Mouse (Mus musculus): ENCODE results near the gene Jsrp1. TPM values are rescaled to one million over a fixed set of nuclear protein-coding genes. Genes with fewer than 3 reads are reported as not detected.
A peak's percentile ranks its signal among the peaks of the same experiment; 100 is the strongest.

Gene Jsrp1
- polyA plus RNA-seq, 1 experiment, result not detected

GRCm38 (mm10) chr10:80794750-80795149 is 18.5 kb downstream of the Jsrp1 start:
- WGBS, result 96% methylated on average over 8 of the region's 8 CpGs
- H3K4me1 ChIP-seq (replicated peaks; ENCODE audit: control insufficient read depth, insufficient read depth, low read length), result peaks cover 42% of the 10 kb centered on the region
- DNase-seq, result no peak

GRCm38 (mm10) chr10:80793803-80794202 is 19.5 kb downstream of the Jsrp1 start:
- Histone ChIP-seq H3K27ac (ENCODE audit: control insufficient read depth, insufficient read depth, low read length) (no peak overlapping the region), H3K4me3 (ENCODE audit: control insufficient read depth, insufficient read depth, low read length) (no peak overlapping the region), H3K4me1 (replicated peaks; ENCODE audit: control insufficient read depth, insufficient read depth, low read length) (peaks cover 37% of the 10 kb centered on the region), H3K36me3 (ENCODE audit: control insufficient read depth, insufficient read depth, low read length) (peaks cover 16% of the 10 kb centered on the region), H3K27me3 (ENCODE audit: control insufficient read depth, insufficient read depth, low read length) (no peaks in the 10 kb centered on the region)
- TF ChIP-seq POLR2A (IDR thresholded peaks at IDR 0.05; ENCODE audit: control insufficient read depth, extremely low read depth, insufficient read depth, low read length, poor library complexity) (no peak), CTCF (IDR thresholded peaks at IDR 0.05; ENCODE audit: borderline replicate concordance, control insufficient read depth, extremely low read depth, insufficient read depth, low read length, poor library complexity) (no peak)
- WGBS, result 91% methylated on average over 4 of the region's 4 CpGs
- no peak for DNase-seq

More at GRCm38 (mm10) chr10:80794750-80795149, 18.5 kb downstream of the Jsrp1 start:
- TF ChIP-seq POLR2A (IDR thresholded peaks at IDR 0.05; ENCODE audit: control insufficient read depth, extremely low read depth, insufficient read depth, low read length, poor library complexity), result no peak
- TF ChIP-seq CTCF (IDR thresholded peaks at IDR 0.05; ENCODE audit: borderline replicate concordance, control insufficient read depth, extremely low read depth, insufficient read depth, low read length, poor library complexity), result no peak
- Histone ChIP-seq H3K36me3 (ENCODE audit: control insufficient read depth, insufficient read depth, low read length) (0 out of 2 replicates have a peak, but pooled peaks cover 8% of the 10 kb centered on the region), H3K4me3 (ENCODE audit: control insufficient read depth, insufficient read depth, low read length) (no peak overlapping the region), H3K27ac (ENCODE audit: control insufficient read depth, insufficient read depth, low read length) (no peak overlapping the region), H3K27me3 (ENCODE audit: control insufficient read depth, insufficient read depth, low read length) (no peaks in the 10 kb centered on the region)

GRCm38 (mm10) chr10:80793033-80793784 is 20.1 kb downstream of the Jsrp1 start:
- DNase-seq, result no peak
- H3K27me3 ChIP-seq (ENCODE audit: control insufficient read depth, insufficient read depth, low read length), result no peaks in the 10 kb centered on the region
- peaks cover 37% of the 10 kb centered on the region for H3K4me1 ChIP-seq (replicated peaks; ENCODE audit: control insufficient read depth, insufficient read depth, low read length)
- H3K27ac ChIP-seq (ENCODE audit: control insufficient read depth, insufficient read depth, low read length), result peak overlapping the region; percentile 65
- 87% methylated on average over 13 of the region's 13 CpGs for WGBS
- TF ChIP-seq CTCF (IDR thresholded peaks at IDR 0.05; ENCODE audit: borderline replicate concordance, control insufficient read depth, extremely low read depth, insufficient read depth, low read length, poor library complexity), result no peak
- TF ChIP-seq POLR2A (IDR thresholded peaks at IDR 0.05; ENCODE audit: control insufficient read depth, extremely low read depth, insufficient read depth, low read length, poor library complexity), result no peak
- H3K36me3 ChIP-seq (ENCODE audit: control insufficient read depth, insufficient read depth, low read length), result peaks cover 22% of the 10 kb centered on the region
- H3K4me3 ChIP-seq (ENCODE audit: control insufficient read depth, insufficient read depth, low read length), result no peak overlapping the region

GRCm38 (mm10) chr10:80792175-80793032 is 20.9 kb downstream of the Jsrp1 start:
- TF ChIP-seq POLR2A (IDR thresholded peaks at IDR 0.05; ENCODE audit: control insufficient read depth, extremely low read depth, insufficient read depth, low read length, poor library complexity) (no peak), CTCF (IDR thresholded peaks at IDR 0.05; ENCODE audit: borderline replicate concordance, control insufficient read depth, extremely low read depth, insufficient read depth, low read length, poor library complexity) (no peak)

GRCm38 (mm10) chr10:80791476-80792174 is 21.7 kb downstream of the Jsrp1 start:
- TF ChIP-seq POLR2A (IDR thresholded peaks at IDR 0.05; ENCODE audit: control insufficient read depth, extremely low read depth, insufficient read depth, low read length, poor library complexity) (no peak), CTCF (IDR thresholded peaks at IDR 0.05; ENCODE audit: borderline replicate concordance, control insufficient read depth, extremely low read depth, insufficient read depth, low read length, poor library complexity) (no peak)
- no peak for DNase-seq
- Histone ChIP-seq H3K36me3 (ENCODE audit: control insufficient read depth, insufficient read depth, low read length) (peaks cover 32% of the 10 kb centered on the region), H3K27ac (ENCODE audit: control insufficient read depth, insufficient read depth, low read length) (peak overlapping the region; percentile 65), H3K4me3 (ENCODE audit: control insufficient read depth, insufficient read depth, low read length) (peak overlapping the region; percentile 25), H3K4me1 (replicated peaks; ENCODE audit: control insufficient read depth, insufficient read depth, low read length) (peaks cover 32% of the 10 kb centered on the region), H3K27me3 (ENCODE audit: control insufficient read depth, insufficient read depth, low read length) (no peaks in the 10 kb centered on the region)
- WGBS, result 53% methylated on average over 33 of the region's 33 CpGs

More at GRCm38 (mm10) chr10:80792175-80793032, 20.9 kb downstream of the Jsrp1 start:
- WGBS, result 7% methylated on average over 41 of the region's 41 CpGs
- Histone ChIP-seq H3K36me3 (ENCODE audit: control insufficient read depth, insufficient read depth, low read length) (peaks cover 27% of the 10 kb centered on the region), H3K27ac (ENCODE audit: control insufficient read depth, insufficient read depth, low read length) (peak overlapping the region; percentile 65), H3K4me3 (ENCODE audit: control insufficient read depth, insufficient read depth, low read length) (peak overlapping the region; percentile 25), H3K27me3 (ENCODE audit: control insufficient read depth, insufficient read depth, low read length) (no peaks in the 10 kb centered on the region), H3K4me1 (replicated peaks; ENCODE audit: control insufficient read depth, insufficient read depth, low read length) (peaks cover 37% of the 10 kb centered on the region)
- peak; percentile 72 for DNase-seq
